Mouse (Mus musculus): Measurements from ENCODE around the gene Aldh6a1. TPM values are rescaled to one million over a fixed set of nuclear protein-coding genes. Genes with fewer than 3 reads are reported as not detected.

The Aldh6a1 gene
- polyA plus RNA-seq, 1 experiment from 2014 or later = 39.4 TPM

GRCm38 (mm10) chr12:84461416-84461815 is 10.6 kb upstream of the Aldh6a1 start:
- 97% methylated on average over 5 of the region's 5 CpGs for WGBS
- H3K36me3 ChIP-seq (ENCODE audit: control insufficient read depth, insufficient read depth, low read length) = peaks cover 64% of the 10 kb centered on the region

DNA sequence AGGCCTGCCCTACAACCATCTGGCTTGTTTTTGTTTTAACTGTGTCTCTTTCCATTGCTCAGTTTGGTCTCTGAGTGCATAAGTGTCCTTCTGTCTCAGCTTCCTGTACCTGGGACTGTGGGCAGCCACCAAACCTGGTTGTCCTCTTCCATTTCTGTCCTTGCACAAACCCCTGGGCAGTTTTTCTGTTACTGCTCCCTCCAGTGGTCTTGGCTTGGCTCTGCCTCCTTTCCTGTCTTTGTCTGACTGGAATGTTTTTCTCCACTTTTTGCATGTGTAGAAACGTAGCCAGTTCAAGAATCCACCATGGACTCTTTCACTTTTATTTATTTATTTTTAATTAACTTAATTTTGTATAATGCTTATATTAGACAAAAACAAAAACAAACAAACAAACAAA is 9.0 kb upstream of the Aldh6a1 start:
- no peak overlapping the region for H3K4me3 ChIP-seq (replicated peaks; ENCODE audit: low read depth, low read length)
- peaks cover 58% of the 10 kb centered on the region for H3K36me3 ChIP-seq (ENCODE audit: control insufficient read depth, insufficient read depth, low read length)
- H3K27me3 ChIP-seq (ENCODE audit: control insufficient read depth, insufficient read depth, low read length) = no peaks in the 10 kb centered on the region
- H3K9ac ChIP-seq (replicated peaks; ENCODE audit: low read length) = no peak overlapping the region
- WGBS = 64% methylated on average over 1 of the region's 1 CpGs
- H3K27ac ChIP-seq (replicated peaks; ENCODE audit: low read depth, low read length) = no peak overlapping the region
- DNase-seq = peak; percentile 5
- no peaks in the 10 kb centered on the region for H3K4me1 ChIP-seq (ENCODE audit: control insufficient read depth, insufficient read depth, low read length)
- no peaks in the 10 kb centered on the region for H3K9me3 ChIP-seq (ENCODE audit: control insufficient read depth, low read length)
- H3K4me2 ChIP-seq (ENCODE audit: low read length) = no peak overlapping the region
- ATAC-seq (ENCODE audit: low FRiP score, low TSS enrichment) = no peak

More at GRCm38 (mm10) chr12:84461416-84461815, 10.6 kb upstream of the Aldh6a1 start:
- Histone ChIP-seq H3K27me3 (ENCODE audit: control insufficient read depth, insufficient read depth, low read length) (no peaks in the 10 kb centered on the region), H3K9ac (replicated peaks; ENCODE audit: low read length) (no peak overlapping the region), H3K4me2 (ENCODE audit: low read length) (no peak overlapping the region), H3K4me1 (ENCODE audit: control insufficient read depth, insufficient read depth, low read length) (no peaks in the 10 kb centered on the region), H3K4me3 (replicated peaks; ENCODE audit: low read depth, low read length) (no peak overlapping the region), H3K9me3 (ENCODE audit: control insufficient read depth, low read length) (no peaks in the 10 kb centered on the region), H3K27ac (replicated peaks; ENCODE audit: low read depth, low read length) (no peak overlapping the region)
- no peak for ATAC-seq (ENCODE audit: low FRiP score, low TSS enrichment)
- DNase-seq = no peak

DNA sequence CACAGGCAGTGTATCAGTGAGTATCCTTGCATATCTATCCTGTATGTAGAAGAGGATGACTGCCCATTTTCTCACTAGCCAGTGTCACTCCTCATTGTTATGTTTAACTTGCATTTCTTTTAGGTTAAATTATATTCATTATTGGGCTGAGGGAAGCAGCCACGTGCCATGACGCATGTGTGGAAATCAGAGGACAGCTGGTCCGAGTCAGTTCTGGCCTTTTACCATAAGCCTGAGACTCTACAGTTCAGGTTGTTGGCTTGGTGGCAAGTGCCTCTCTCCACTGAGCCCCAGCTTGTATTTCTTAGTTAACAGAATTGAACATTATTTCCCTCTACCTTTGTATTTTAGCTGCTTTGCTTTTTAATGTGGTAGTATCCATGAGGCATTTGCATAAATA is 6.1 kb upstream of the Aldh6a1 start:
- H3K4me2 ChIP-seq (ENCODE audit: low read length) = no peak overlapping the region
- no peaks in the 10 kb centered on the region for H3K27me3 ChIP-seq (ENCODE audit: control insufficient read depth, insufficient read depth, low read length)
- no peak for DNase-seq
- H3K36me3 ChIP-seq (ENCODE audit: control insufficient read depth, insufficient read depth, low read length) = peaks cover 34% of the 10 kb centered on the region
- no peak for ATAC-seq (ENCODE audit: low FRiP score, low TSS enrichment)
- no peak overlapping the region for H3K9ac ChIP-seq (replicated peaks; ENCODE audit: low read length)
- 94% methylated on average over 3 of the region's 3 CpGs for WGBS
- no peak overlapping the region for H3K27ac ChIP-seq (replicated peaks; ENCODE audit: low read depth, low read length)
- H3K9me3 ChIP-seq (ENCODE audit: control insufficient read depth, low read length) = no peaks in the 10 kb centered on the region
- H3K4me1 ChIP-seq (ENCODE audit: control insufficient read depth, insufficient read depth, low read length) = peaks cover 3% of the 10 kb centered on the region; the same call in 1 of the 2 replicates
- no peak overlapping the region for H3K4me3 ChIP-seq (replicated peaks; ENCODE audit: low read depth, low read length)

- DNase-seq (peak; percentile 14), ATAC-seq (ENCODE audit: low FRiP score, low TSS enrichment) (no peak)
- peak overlapping the region; percentile 85 for H3K4me2 ChIP-seq (ENCODE audit: low read length)
- peaks cover 2% of the 10 kb centered on the region; the same call in 1 of the 2 replicates for H3K36me3 ChIP-seq (ENCODE audit: control insufficient read depth, insufficient read depth, low read length)
- peak overlapping the region; percentile 61 for H3K4me3 ChIP-seq (replicated peaks; ENCODE audit: low read depth, low read length)
- H3K4me1 ChIP-seq (ENCODE audit: control insufficient read depth, insufficient read depth, low read length) = peaks cover 5% of the 10 kb centered on the region; the same call in 1 of the 2 replicates
- no peaks in the 10 kb centered on the region for H3K9me3 ChIP-seq (ENCODE audit: control insufficient read depth, low read length)
- WGBS = 2% methylated on average over 11 of the region's 11 CpGs
- H3K27me3 ChIP-seq (ENCODE audit: control insufficient read depth, insufficient read depth, low read length) = no peaks in the 10 kb centered on the region
- H3K27ac ChIP-seq (replicated peaks; ENCODE audit: low read depth, low read length) = peak overlapping the region; percentile 47; the same call in 1 of the 2 replicates
- peak overlapping the region; percentile 56 for H3K9ac ChIP-seq (replicated peaks; ENCODE audit: low read length)
Measured at GRCm38 (mm10) chr12:84451801-84452200, 997 bp upstream of the Aldh6a1 start.

DNA sequence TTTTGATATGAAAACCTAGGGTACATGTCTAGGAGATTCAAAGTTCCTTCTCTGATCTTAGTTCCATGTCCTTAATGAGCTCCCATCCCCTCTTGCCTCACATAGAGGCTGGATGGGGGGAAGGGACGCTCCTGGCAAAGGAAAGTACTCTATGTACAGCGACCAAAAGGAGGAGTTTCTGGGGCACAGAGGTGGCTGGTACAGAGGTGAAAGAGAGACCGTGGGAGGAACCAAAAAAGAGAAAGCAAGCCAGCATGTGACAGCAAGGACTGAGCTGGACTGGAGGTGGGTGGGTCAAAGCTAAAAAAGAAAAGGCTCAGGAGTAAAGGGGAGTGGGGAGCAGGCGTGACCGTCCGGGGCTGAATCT is 470 bp downstream of the Aldh6a1 start:
- 1% methylated on average over 6 of the region's 6 CpGs for WGBS
- Histone ChIP-seq H3K27ac (replicated peaks; ENCODE audit: low read depth, low read length) (peak overlapping the region; percentile 66), H3K36me3 (ENCODE audit: control insufficient read depth, insufficient read depth, low read length) (no peaks in the 10 kb centered on the region), H3K4me2 (ENCODE audit: low read length) (peak overlapping the region; percentile 85), H3K9me3 (ENCODE audit: control insufficient read depth, low read length) (no peaks in the 10 kb centered on the region), H3K27me3 (ENCODE audit: control insufficient read depth, insufficient read depth, low read length) (no peaks in the 10 kb centered on the region), H3K4me1 (ENCODE audit: control insufficient read depth, insufficient read depth, low read length) (peaks cover 5% of the 10 kb centered on the region; the same call in 1 of the 2 replicates), H3K9ac (replicated peaks; ENCODE audit: low read length) (peak overlapping the region; percentile 60), H3K4me3 (replicated peaks; ENCODE audit: low read depth, low read length) (peak overlapping the region; percentile 61)
- ATAC-seq (ENCODE audit: low FRiP score, low TSS enrichment) (no peak), DNase-seq (no peak)

- 48% methylated on average over 10 of the region's 10 CpGs for WGBS
Measured at GRCm38 (mm10) chr12:84449887-84450286, 917 bp downstream of the Aldh6a1 start.

DNA sequence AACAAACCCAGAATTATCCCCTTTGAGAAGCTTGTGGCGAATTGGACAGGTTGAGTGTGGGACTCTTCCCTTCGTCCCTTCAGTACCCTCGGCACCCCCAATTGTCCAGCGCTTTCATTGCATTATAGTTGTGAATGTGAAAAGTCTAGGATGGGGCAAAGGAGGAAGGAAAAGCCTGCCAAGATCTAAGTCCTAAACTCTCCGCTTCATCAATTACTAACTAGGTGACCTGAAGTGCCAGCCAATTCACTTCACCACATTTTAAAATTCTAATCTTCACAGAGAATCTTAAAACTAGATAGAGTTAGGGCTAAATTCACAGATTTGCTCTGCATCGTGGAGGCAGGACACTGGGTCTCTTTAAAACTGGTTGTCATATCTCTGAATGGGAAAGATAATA is 2.6 kb downstream of the Aldh6a1 start:
- Histone ChIP-seq H3K4me3 (replicated peaks; ENCODE audit: low read depth, low read length) (no peak overlapping the region), H3K4me2 (ENCODE audit: low read length) (no peak overlapping the region), H3K9ac (replicated peaks; ENCODE audit: low read length) (no peak overlapping the region), H3K4me1 (ENCODE audit: control insufficient read depth, insufficient read depth, low read length) (peaks cover 5% of the 10 kb centered on the region; the same call in 1 of the 2 replicates), H3K9me3 (ENCODE audit: control insufficient read depth, low read length) (no peaks in the 10 kb centered on the region), H3K36me3 (ENCODE audit: control insufficient read depth, insufficient read depth, low read length) (no peaks in the 10 kb centered on the region), H3K27me3 (ENCODE audit: control insufficient read depth, insufficient read depth, low read length) (no peaks in the 10 kb centered on the region), H3K27ac (replicated peaks; ENCODE audit: low read depth, low read length) (no peak overlapping the region)
- no peak for DNase-seq
- ATAC-seq (ENCODE audit: low FRiP score, low TSS enrichment) = no peak
- 86% methylated on average over 6 of the region's 6 CpGs for WGBS

More at GRCm38 (mm10) chr12:84449887-84450286, 917 bp downstream of the Aldh6a1 start:
- ATAC-seq (ENCODE audit: low FRiP score, low TSS enrichment) = no peak
- H3K4me1 ChIP-seq (ENCODE audit: control insufficient read depth, insufficient read depth, low read length) = peaks cover 5% of the 10 kb centered on the region; the same call in 1 of the 2 replicates
- peak overlapping the region; percentile 85 for H3K4me2 ChIP-seq (ENCODE audit: low read length)
- no peak overlapping the region for H3K9ac ChIP-seq (replicated peaks; ENCODE audit: low read length)
- no peak for DNase-seq
- H3K27ac ChIP-seq (replicated peaks; ENCODE audit: low read depth, low read length) = no peak overlapping the region
- no peaks in the 10 kb centered on the region for H3K36me3 ChIP-seq (ENCODE audit: control insufficient read depth, insufficient read depth, low read length)
- peak overlapping the region; percentile 61; the same call in 1 of the 2 replicates for H3K4me3 ChIP-seq (replicated peaks; ENCODE audit: low read depth, low read length)
- no peaks in the 10 kb centered on the region for H3K9me3 ChIP-seq (ENCODE audit: control insufficient read depth, low read length)
- no peaks in the 10 kb centered on the region for H3K27me3 ChIP-seq (ENCODE audit: control insufficient read depth, insufficient read depth, low read length)

DNA sequence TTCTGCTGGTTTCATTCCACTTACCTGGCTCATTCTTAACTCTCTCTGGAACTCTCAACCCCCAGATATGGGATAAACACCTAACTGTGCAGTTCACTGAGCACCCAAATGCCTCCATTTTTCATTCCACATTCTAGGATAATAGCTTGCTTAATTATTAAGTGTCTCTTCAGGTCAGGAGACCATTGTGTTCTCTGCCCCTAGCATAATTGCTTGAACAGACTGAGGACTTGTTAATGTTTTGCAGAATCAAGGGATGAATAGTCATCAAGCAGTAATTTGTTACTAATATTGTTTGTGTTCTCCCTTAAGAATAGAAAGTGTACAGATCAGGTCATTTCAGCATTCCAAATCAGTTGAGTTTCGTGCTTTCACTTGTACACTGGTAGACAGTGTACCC is 3.4 kb downstream of the Aldh6a1 start:
- no peaks in the 10 kb centered on the region for H3K9me3 ChIP-seq (ENCODE audit: control insufficient read depth, low read length)
- no peaks in the 10 kb centered on the region for H3K36me3 ChIP-seq (ENCODE audit: control insufficient read depth, insufficient read depth, low read length)
- H3K9ac ChIP-seq (replicated peaks; ENCODE audit: low read length) = no peak overlapping the region
- peaks cover 5% of the 10 kb centered on the region; the same call in 1 of the 2 replicates for H3K4me1 ChIP-seq (ENCODE audit: control insufficient read depth, insufficient read depth, low read length)
- H3K4me2 ChIP-seq (ENCODE audit: low read length) = no peak overlapping the region
- no peak overlapping the region for H3K27ac ChIP-seq (replicated peaks; ENCODE audit: low read depth, low read length)
- ATAC-seq (ENCODE audit: low FRiP score, low TSS enrichment) = no peak
- no peak for DNase-seq
- H3K4me3 ChIP-seq (replicated peaks; ENCODE audit: low read depth, low read length) = no peak overlapping the region
- H3K27me3 ChIP-seq (ENCODE audit: control insufficient read depth, insufficient read depth, low read length) = no peaks in the 10 kb centered on the region
- WGBS = 81% methylated on average over 1 of the region's 1 CpGs

DNA sequence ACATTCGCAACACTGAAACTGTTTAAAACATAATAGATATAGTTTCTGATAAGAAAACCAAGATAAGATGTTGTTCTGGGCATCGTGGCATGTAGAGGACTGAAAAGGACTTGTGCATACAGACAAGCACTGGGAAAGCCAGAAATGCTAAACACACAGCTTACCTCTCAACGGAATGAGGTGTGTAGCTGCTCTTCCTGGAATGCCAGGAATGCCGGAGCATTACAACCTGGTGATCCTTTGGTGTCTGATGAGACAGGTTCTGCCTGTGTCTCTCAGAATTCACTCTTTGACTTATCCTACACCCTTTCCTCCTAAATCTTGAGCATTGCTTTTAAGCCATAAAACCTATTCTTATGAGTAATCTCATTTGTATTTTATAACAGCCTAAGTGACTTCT is 8.3 kb downstream of the Aldh6a1 start:
- Histone ChIP-seq H3K4me2 (ENCODE audit: low read length) (no peak overlapping the region), H3K36me3 (ENCODE audit: control insufficient read depth, insufficient read depth, low read length) (0 out of 2 replicates have a peak, but pooled peaks cover 7% of the 10 kb centered on the region), H3K9me3 (ENCODE audit: control insufficient read depth, low read length) (no peaks in the 10 kb centered on the region), H3K27me3 (ENCODE audit: control insufficient read depth, insufficient read depth, low read length) (no peaks in the 10 kb centered on the region), H3K4me1 (ENCODE audit: control insufficient read depth, insufficient read depth, low read length) (no peaks in the 10 kb centered on the region), H3K27ac (replicated peaks; ENCODE audit: low read depth, low read length) (no peak overlapping the region), H3K9ac (replicated peaks; ENCODE audit: low read length) (no peak overlapping the region), H3K4me3 (replicated peaks; ENCODE audit: low read depth, low read length) (no peak overlapping the region)
- 77% methylated on average over 4 of the region's 4 CpGs for WGBS
- DNase-seq = no peak
- ATAC-seq (ENCODE audit: low FRiP score, low TSS enrichment) = no peak

All from midbrain, embryonic 14.5 days (tissue).